Mouse (Mus musculus) heart, adult 2 months (tissue): ENCODE measurements around the gene Snapc2.

ENCODE experiments used
- CTCF ChIP-seq: fragments of 200-600 bp; IDR thresholded peaks from 2 replicates; pipeline ENCODE4 v1.8.1; 2022; ENCODE audit warnings: antibody characterized with exemption, mild to moderate bottlenecking, moderate library complexity
- POLR2A ChIP-seq: fragments of 200-500 bp; IDR thresholded peaks from 2 replicates; pipeline ENCODE4 v1.6.1; 2011; ENCODE audit warnings: mild to moderate bottlenecking, low read depth, low read length, control low read depth; ENCODE audit not compliant: insufficient read depth

- TF ChIP-seq POLR2A (no peak), CTCF (no peak)
Observed at GRCm38 (mm10) chr8:4216296-4216695, 36.6 kb upstream of the Snapc2 start.
